Mouse (Mus musculus): ENCODE data around the gene Osbpl11. TPM values are rescaled to one million over a fixed set of nuclear protein-coding genes. Genes with fewer than 3 reads are reported as not detected.
"Not testable (repeated sequence)": the region's sequence is repeated elsewhere in the genome, so short reads cannot be mapped to it uniquely, and the experiment has no call there.

Osbpl11 gene
- total RNA-seq, 2 experiments from 2014 or later = 19.3 to 19.6 TPM

DNA sequence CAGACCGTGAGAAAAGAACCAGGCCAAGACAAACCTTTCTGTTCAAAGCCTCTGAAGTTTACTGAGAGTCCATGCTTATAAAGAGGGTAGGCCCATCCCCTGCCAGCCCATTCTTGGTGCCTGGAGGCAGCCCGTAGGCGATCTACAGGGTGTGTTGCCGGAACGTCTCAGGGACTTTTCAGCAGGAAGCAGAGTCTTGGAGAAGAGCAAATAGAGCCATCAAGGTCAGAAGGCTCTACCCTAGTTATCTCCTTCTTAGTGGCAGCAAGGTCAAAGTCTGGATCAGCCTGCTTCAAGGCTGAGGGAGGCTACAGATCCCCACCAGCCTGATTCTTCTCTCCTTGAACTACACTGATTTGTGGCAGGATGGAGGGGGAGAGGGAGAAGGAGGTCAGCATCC is 8.0 kb upstream of the Osbpl11 start:
- not testable (repeated sequence) for DNase-seq (ENCODE audit: extremely low spot score in 1 of 2, low spot score in 1 of 2)

- DNase-seq (ENCODE audit: extremely low spot score in 1 of 2, low spot score in 1 of 2) = no peak
Observed at GRCm38 (mm10) chr16:33177722-33178121, 7.1 kb upstream of the Osbpl11 start.

DNA sequence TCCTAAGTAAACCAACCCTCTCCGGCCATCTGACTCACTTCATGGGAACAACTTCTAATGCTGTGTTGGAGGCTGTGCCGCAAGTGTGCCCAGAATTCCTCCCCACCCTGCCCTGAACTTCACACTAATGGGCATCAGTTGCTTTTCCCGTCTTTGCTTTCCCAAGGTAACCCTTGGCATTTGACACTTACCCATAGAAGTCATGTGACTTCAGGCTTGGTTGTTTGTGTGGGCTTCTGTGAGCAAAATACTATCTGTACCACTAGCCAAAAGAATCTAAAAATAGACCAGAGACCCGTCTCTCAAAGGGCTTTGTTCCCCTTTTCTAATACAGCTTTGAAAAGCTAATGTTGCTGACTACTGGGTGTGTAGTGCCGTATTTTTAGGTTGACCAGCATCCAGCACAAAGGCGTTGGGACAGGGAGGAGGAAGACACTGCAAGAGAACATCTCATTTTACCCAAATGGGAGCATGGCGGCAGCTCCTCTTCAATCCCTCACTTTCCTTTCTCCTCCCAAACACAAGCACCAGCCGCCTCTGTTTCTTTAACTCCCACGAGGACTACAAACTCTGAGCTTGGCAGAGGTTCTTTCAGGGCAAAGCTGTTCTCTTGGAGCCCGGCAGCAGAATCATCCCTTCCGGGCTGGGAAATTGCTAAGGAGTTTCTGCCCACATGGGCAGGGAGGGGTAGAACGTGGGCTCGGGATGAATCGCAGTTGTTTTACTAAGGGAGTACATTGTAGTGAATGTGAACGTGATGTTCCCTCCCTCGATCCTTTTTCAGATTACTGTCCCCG is 6.4 kb upstream of the Osbpl11 start:
- DNase-seq (ENCODE audit: extremely low spot score in 1 of 2, low spot score in 1 of 2) = peak; percentile 37 to 42

DNA sequence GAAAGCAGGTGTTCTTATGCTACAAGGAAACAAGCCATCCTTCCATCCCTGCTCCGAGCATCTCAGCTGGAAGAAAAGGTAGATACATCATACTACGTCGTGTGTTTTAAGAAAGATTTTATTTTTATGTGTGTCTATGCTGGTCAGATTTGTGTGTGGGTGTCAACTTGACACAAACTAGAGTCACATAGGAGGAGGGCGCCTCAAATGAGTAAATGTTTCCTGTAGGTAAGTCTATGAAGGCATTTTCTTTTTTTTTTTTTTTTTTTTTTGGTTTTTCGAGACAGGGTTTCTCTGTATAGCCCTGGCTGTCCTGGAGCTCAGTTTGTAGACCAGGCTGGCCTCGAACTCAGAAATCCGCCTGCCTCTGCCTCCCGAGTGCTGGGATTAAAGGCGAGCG is 5.6 kb upstream of the Osbpl11 start:
- not testable (repeated sequence) for DNase-seq (ENCODE audit: extremely low spot score in 1 of 2, low spot score in 1 of 2)

GRCm38 (mm10) chr16:33179911-33180310 is 5.0 kb upstream of the Osbpl11 start:
- DNase-seq (ENCODE audit: extremely low spot score in 1 of 2, low spot score in 1 of 2) = no peak

GRCm38 (mm10) chr16:33180793-33181192 is 4.1 kb upstream of the Osbpl11 start:
- DNase-seq (ENCODE audit: extremely low spot score in 1 of 2, low spot score in 1 of 2) = no peak

- peak in 1 of 2 experiments; percentile 25 for DNase-seq (ENCODE audit: extremely low spot score in 1 of 2, low spot score in 1 of 2)
Observed at GRCm38 (mm10) chr16:33185261-33186046, 583 bp downstream of the Osbpl11 start.

DNA sequence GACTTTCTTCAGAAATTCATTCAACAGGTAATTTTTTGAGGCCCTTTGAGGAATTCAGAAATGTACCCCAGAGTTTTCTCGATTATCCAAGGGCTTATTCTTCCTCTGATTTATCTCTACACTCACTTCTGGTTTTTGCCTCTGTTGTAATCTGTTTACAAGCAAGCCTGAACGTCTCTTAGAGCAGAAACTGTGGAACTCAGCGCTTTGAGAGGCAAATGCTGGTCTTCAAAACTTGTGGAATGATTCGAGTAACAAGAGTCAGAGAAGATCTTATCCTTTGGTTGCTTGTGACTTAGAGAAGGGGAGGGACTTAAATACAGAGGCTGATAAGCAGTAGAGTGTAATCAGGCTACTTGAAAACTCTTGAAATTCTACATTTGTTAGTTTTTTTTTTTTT is 1.3 kb downstream of the Osbpl11 start:
- no peak for DNase-seq (ENCODE audit: extremely low spot score in 1 of 2, low spot score in 1 of 2)

- DNase-seq (ENCODE audit: extremely low spot score in 1 of 2, low spot score in 1 of 2) = no peak
Observed at GRCm38 (mm10) chr16:33188076-33188475, 3.2 kb downstream of the Osbpl11 start.

DNA sequence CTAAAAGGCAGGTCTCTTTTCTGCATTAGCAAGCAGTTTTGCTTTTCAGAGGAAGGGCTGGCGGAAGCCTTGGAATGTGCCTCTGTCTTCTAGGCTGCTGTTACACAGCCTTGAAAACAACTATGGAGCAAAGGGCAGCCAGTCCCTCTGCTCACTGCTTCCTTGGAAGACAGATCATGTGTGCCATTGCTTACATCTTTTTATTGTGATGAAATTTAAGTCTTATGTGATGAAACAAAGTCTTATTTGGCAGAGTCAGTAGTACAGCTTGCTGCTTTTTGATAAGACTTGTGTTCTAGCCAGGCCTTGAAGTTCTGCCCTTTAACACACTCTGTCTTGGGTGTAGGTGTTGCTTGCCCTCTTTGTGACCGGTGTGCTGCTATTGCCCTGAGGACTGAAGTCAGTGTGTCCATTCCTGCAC is 6.8 kb downstream of the Osbpl11 start:
- DNase-seq (ENCODE audit: extremely low spot score in 1 of 2, low spot score in 1 of 2) = no peak

GRCm38 (mm10) chr16:33192280-33192679 is 7.4 kb downstream of the Osbpl11 start:
- no peak for DNase-seq (ENCODE audit: extremely low spot score in 1 of 2, low spot score in 1 of 2)

- DNase-seq (ENCODE audit: extremely low spot score in 1 of 2, low spot score in 1 of 2) = peak in 1 of 2 experiments; percentile 53
Observed at GRCm38 (mm10) chr16:33193649-33194048, 8.8 kb downstream of the Osbpl11 start.

DNA sequence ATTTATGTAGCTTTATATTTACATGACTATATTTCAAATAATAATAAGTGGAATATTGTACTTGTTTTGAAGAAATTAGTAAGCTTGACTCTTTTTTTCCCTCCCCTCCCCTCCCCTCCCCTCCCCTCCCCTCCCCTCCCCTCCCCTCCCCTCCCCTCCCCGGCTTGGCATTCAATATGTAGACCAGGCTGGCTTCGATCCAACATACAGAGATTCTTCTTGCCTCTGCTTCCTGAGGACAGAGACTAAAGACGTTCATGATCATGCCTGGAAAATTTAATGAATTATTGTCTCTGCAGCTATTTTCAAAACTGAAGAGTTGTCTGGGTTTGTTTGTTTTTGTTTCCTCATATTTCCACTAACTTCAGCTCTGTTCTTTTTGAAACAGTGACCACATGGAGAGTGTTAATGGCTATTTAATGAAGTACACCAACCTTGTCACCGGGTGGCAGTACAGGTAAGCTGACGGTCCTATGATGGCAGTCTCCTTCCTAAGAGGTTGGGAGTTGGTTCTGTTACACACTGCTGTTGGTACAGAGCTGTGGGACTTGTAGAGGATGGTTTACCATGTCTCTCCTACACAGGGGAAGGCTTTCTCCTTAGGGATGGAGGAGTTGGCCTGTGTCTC is 10.9 kb downstream of the Osbpl11 start:
- DNase-seq (ENCODE audit: extremely low spot score in 1 of 2, low spot score in 1 of 2) = no peak

DNA sequence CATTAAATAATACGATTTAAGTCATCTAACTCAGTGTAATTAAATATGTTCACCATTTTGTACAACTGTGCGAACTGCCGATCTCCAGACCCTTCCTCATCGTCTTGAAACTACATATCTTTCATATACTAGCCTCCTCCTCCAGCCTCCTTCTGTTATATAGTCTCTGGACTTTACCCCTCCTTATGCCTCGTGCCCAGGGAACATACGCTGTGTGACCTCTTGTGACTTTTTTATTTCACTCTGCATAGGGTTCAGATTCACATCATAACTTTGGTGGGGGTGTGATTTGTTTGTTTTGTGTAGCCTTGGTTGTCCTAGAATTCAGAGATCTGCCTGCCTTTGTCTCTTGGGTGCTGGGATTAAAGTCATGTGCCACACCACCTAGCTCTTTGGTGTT is 11.7 kb downstream of the Osbpl11 start:
- no peak for DNase-seq (ENCODE audit: extremely low spot score in 1 of 2, low spot score in 1 of 2)

- no peak for DNase-seq (ENCODE audit: extremely low spot score in 1 of 2, low spot score in 1 of 2)
Observed at GRCm38 (mm10) chr16:33200589-33200988, 15.7 kb downstream of the Osbpl11 start.

- no peak for DNase-seq (ENCODE audit: extremely low spot score in 1 of 2, low spot score in 1 of 2)
Observed at GRCm38 (mm10) chr16:33210812-33211211, 25.9 kb downstream of the Osbpl11 start.

DNA sequence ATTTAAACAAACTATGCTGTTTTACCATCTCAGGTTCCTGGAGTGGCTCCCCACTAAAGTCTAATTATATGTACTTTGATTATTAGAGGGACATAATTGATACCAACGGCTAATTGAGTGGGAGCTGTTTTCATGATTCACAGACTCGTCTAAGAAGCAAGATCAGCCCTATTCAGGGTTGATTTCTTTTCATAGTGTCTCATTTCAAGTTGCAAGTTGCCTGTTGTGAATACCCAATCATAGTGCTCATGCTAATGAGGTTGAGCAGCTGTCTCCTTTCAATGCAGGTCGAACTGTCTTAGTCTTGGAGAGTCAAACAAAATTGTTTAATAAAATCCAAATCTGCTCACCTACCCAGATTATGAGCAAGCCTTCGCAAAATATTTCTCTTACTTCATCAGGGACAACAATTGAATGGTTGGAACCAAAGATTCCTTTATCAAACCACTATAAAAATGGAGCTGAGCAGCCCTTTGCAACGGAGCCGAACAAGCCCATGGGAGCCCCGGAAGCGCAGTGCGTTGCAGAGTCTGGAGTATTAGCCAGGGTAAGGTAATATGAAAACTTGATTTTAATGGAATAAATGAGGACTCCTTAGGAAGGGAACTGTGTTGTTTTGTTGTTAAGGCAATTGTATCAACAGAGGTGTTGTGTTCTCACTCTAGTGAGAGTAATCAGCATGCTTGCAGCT is 31.6 kb downstream of the Osbpl11 start:
- no peak for DNase-seq (ENCODE audit: extremely low spot score in 1 of 2, low spot score in 1 of 2)

DNA sequence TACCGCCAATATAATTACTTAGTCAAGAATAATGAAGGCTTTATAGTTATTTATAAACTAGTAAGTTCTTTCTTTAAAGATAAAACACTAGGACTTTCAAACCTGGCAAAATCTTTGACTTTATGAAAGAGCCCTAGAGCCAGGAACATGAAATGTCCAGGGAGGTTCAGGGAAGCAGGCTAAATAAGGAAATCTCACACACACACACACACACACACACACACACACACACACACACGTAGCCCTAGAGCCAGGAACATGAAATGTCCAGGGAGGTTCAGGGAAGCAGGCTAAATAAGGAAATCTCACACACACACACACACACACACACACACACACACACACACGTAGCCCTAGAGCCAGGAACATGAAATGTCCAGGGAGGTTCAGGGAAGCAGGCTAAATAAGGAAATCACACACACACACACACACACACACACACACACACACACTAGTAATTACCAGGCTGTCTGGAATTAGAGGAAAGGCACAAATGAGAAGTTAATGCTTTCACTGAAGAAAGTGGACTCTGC is 32.7 kb downstream of the Osbpl11 start:
- not testable (repeated sequence) for DNase-seq (ENCODE audit: extremely low spot score in 1 of 2, low spot score in 1 of 2)

DNA sequence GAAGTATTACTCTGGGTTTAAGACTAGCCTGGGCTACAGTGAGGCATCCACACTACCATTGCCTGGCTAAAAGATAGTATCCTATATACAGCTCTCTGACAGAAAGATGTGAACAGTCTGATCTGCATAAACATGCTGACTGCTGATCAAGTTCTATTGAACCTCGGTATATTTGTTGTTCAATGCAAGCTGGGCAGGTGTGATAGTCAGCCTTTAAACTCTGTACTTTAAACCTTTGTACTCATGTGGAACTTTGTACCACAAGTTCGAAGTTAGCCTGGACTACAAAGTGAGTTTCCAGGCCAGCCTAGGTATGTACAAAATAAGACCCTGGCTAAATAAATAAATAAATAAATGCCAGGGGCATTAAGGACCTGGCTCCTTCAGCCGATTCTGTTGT is 37.6 kb downstream of the Osbpl11 start:
- no peak for DNase-seq (ENCODE audit: extremely low spot score in 1 of 2, low spot score in 1 of 2)

DNA sequence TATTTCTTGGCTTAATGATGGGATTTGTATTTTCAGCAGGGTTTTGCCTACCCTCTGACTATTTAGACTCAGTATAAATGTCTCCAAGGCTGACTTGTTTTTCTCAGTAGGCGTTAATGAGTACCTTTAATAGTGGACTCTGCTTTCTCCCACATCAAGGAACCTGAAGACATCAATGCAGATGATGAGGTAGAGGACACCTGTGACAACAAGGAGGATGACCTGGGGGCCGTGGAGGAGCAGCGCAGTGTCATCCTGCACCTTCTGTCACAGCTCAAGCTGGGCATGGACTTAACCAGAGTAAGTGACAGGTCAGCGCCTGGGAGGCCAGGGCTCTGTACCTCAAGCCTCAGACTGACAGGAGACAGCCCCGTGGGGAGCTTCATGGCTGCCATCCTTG is 39.5 kb downstream of the Osbpl11 start:
- DNase-seq (ENCODE audit: extremely low spot score in 1 of 2, low spot score in 1 of 2) = no peak
